In the genomic region with DNA sequence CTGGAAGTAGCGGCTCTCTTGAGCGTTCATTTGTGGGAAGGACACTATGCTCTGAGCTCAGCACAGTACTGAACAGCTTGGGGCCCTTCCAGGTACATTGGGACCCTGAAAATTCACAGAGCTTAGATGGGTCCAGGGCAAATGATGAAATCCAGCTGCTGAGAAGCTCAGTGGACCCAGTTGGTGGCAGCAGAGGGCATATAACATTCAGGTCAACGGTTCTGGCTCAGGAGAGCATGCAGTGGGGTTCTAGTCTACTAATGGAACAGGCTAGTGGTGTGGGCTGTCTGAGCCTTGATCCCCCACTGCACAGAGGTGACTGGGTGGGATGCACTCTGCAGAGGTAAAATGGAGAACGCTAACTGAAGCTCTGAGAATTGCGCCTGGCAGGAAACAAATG, we compare ENCODE assay signal across 15 mouse cellular contexts.
A peak's percentile ranks its signal among the peaks of the same experiment; 100 is the strongest.
DNase-seq lines count a peak whose midpoint lies in the region; ATAC-seq and TF ChIP-seq lines count a peak whose summit lies in the region.
"Had no signal": no experiment of that assay in that cellular context is flagged by ENCODE, and none has a peak within 500 bp of the region (broad histone marks: within the 10 kb centered on the region; RNA-seq: fewer than 3 reads in every experiment).

No protein-coding gene starts in this region.

- TF ChIP-seq POLR2A in kidney, adult 2 months (IDR thresholded peaks at IDR 0.05; ENCODE audit: low read depth, low read length), result no peak
- no peak for TF ChIP-seq POLR2A in lung, adult 2 months (IDR thresholded peaks at IDR 0.05; ENCODE audit: borderline replicate concordance, extremely low read depth, low read depth, low read length)

- no peaks in the 10 kb centered on the region for H3K27me3 ChIP-seq in kidney, adult 2 months (replicated peaks; ENCODE audit: control insufficient read depth, insufficient read depth, low read length)
- no peaks in the 10 kb centered on the region for H3K27me3 ChIP-seq in kidney, embryonic 14.5 days (ENCODE audit: control insufficient read depth, insufficient read depth, low read length)
- H3K27me3 ChIP-seq: forebrain, embryonic 12.5 days; heart, embryonic 13.5 days had no signal

- 64% methylated on average over 5 of the region's 5 CpGs for WGBS in kidney, adult 2 months
- 79% methylated on average over 5 of the region's 5 CpGs for WGBS in kidney, embryonic 14.5 days
- WGBS in lung, adult 2 months, result 73% methylated on average over 5 of the region's 5 CpGs

- H3K4me1 ChIP-seq in kidney, adult 2 months (ENCODE audit: control insufficient read depth, insufficient read depth, low read length), result no peaks in the 10 kb centered on the region; the same call in none of the 2 replicates
- peaks cover 11% of the 10 kb centered on the region; the same call in 1 of the 2 replicates for H3K4me1 ChIP-seq in kidney, embryonic 14.5 days (ENCODE audit: control insufficient read depth, insufficient read depth, low read length)
- peaks cover 10% of the 10 kb centered on the region for H3K4me1 ChIP-seq in lung, adult 2 months (ENCODE audit: control insufficient read depth, insufficient read depth, low read length)
- H3K4me1 ChIP-seq: forebrain, embryonic 12.5 days had no signal

- H3K9me3 ChIP-seq in kidney, embryonic 14.5 days (ENCODE audit: control insufficient read depth, low read length), result no peaks in the 10 kb centered on the region
- H3K9me3 ChIP-seq: forebrain, embryonic 12.5 days; heart, embryonic 13.5 days had no signal

- no peak overlapping the region for H3K27ac ChIP-seq in kidney, adult 2 months (ENCODE audit: insufficient read depth, low read depth, low read length)
- no peak overlapping the region for H3K27ac ChIP-seq in kidney, embryonic 14.5 days (ENCODE audit: low read depth, low read length)
- H3K27ac ChIP-seq: forebrain, embryonic 12.5 days; heart, embryonic 13.5 days; hindbrain, postnatal 0 days had no signal

- TF ChIP-seq CTCF in kidney, adult 2 months (conservative IDR thresholded peaks at IDR 0.05; ENCODE audit: insufficient read depth, insufficient read length, low read depth, low read length), result peak; percentile 38
- peak; percentile 28; the same call in 1 of the 2 replicates for TF ChIP-seq CTCF in lung, adult 2 months (IDR thresholded peaks at IDR 0.05; ENCODE audit: insufficient read depth, low read length)

- no peak overlapping the region for H3K4me3 ChIP-seq in kidney, adult 2 months (ENCODE audit: insufficient read depth, low read depth, low read length)
- no peak overlapping the region for H3K4me3 ChIP-seq in kidney, embryonic 14.5 days (ENCODE audit: low read length)
- H3K4me3 ChIP-seq in lung, adult 2 months (replicated peaks; ENCODE audit: extremely low read depth, low read depth, low read length), result no peak overlapping the region
- H3K4me3 ChIP-seq: forebrain, embryonic 12.5 days; heart, embryonic 13.5 days had no signal

- H3K4me2 ChIP-seq in kidney, embryonic 14.5 days (replicated peaks; ENCODE audit: low read depth, low read length), result no peak overlapping the region
- H3K4me2 ChIP-seq: forebrain, embryonic 12.5 days; heart, embryonic 13.5 days had no signal

- no peak for ATAC-seq in kidney, embryonic 14.5 days (ENCODE audit: low FRiP score, low TSS enrichment)
- ATAC-seq: hindbrain, postnatal 0 days had no signal

- no peaks in the 10 kb centered on the region for H3K36me3 ChIP-seq in kidney, adult 2 months (ENCODE audit: control insufficient read depth, insufficient read depth, low read length)
- H3K36me3 ChIP-seq in kidney, embryonic 14.5 days (ENCODE audit: control insufficient read depth, insufficient read depth, low read length), result no peaks in the 10 kb centered on the region
- H3K36me3 ChIP-seq: forebrain, embryonic 12.5 days; heart, embryonic 13.5 days had no signal

- no peak for DNase-seq in kidney, adult 2 months
- no peak for DNase-seq in lung, adult 2 months
- no peak for DNase-seq in lung, postnatal 25 days (ENCODE audit: low spot score)
- DNase-seq in thymus, postnatal 25 days, result peak; percentile 47
- no peak for DNase-seq in thymus, postnatal 0 days (ENCODE audit: low spot score)
- no peak for DNase-seq in urinary bladder, postnatal 14 days (ENCODE audit: low spot score)
- no peak for DNase-seq in heart, adult 8-10 months (ENCODE audit: low spot score)
- DNase-seq: cerebellum, postnatal 14 days; gastrocnemius, postnatal 36 days; kidney, adult 8-10 months; lung, adult 18-20 months had no signal

- no peak overlapping the region for H3K9ac ChIP-seq in kidney, embryonic 14.5 days (ENCODE audit: low read depth, low read length)
- H3K9ac ChIP-seq: forebrain, embryonic 12.5 days; heart, embryonic 13.5 days had no signal
